Mouse (Mus musculus): ENCODE results near the gene Scn4a. TPM values are rescaled to one million over a fixed set of nuclear protein-coding genes. Genes with fewer than 3 reads are reported as not detected.
"Not testable (repeated sequence)": the region's sequence is repeated elsewhere in the genome, so short reads cannot be mapped to it uniquely, and the experiment has no call there.

The Scn4a gene
- polyA plus RNA-seq (2015; fragmentation: Nextera tagmentation; extraction: Ambion mirVana): 0.42 and 0.75 TPM in 2 replicates

- H3K4me1 ChIP-seq: peaks cover 18% of the 10 kb centered on the region
- WGBS: 73% methylated on average over 12 of the region's 12 CpGs
- no peaks in the 10 kb centered on the region for H3K36me3 ChIP-seq
- no peaks in the 10 kb centered on the region for H3K9me3 ChIP-seq (replicated peaks)
- ATAC-seq (replicated peaks; ENCODE audit: low FRiP score): no peak
- no peak within 1 kb of the TSS for H3K27ac ChIP-seq
- H3K9ac ChIP-seq: no peak within 1 kb of the TSS
- H3K27me3 ChIP-seq: no peaks in the 10 kb centered on the region
- H3K4me3 ChIP-seq (replicated peaks): no peak within 1 kb of the TSS
- no peak within 1 kb of the TSS for H3K4me2 ChIP-seq
Observed at GRCm38 (mm10) chr11:106353188-106353587, at the start of gene Scn4a. Scn4a (minus strand) TSS chr11:106353288.

- Histone ChIP-seq H3K9me3 (replicated peaks) (no peaks in the 10 kb centered on the region), H3K4me1 (no peaks in the 10 kb centered on the region), H3K27me3 (no peaks in the 10 kb centered on the region), H3K36me3 (peaks cover 48% of the 10 kb centered on the region), H3K4me2 (no peak overlapping the region), H3K4me3 (replicated peaks) (no peak overlapping the region), H3K9ac (no peak overlapping the region), H3K27ac (no peak overlapping the region)
- 88% methylated on average over 8 of the region's 8 CpGs for WGBS
- no peak for ATAC-seq (replicated peaks; ENCODE audit: low FRiP score)
Observed at GRCm38 (mm10) chr11:106398481-106398880, 45.4 kb upstream of the Scn4a start.

GRCm38 (mm10) chr11:106397656-106398055 is 44.6 kb upstream of the Scn4a start:
- no peak for ATAC-seq (replicated peaks; ENCODE audit: low FRiP score)
- Histone ChIP-seq H3K27ac (no peak overlapping the region), H3K4me1 (no peaks in the 10 kb centered on the region), H3K36me3 (peaks cover 40% of the 10 kb centered on the region), H3K4me3 (replicated peaks) (no peak overlapping the region), H3K9me3 (replicated peaks) (no peaks in the 10 kb centered on the region), H3K27me3 (no peaks in the 10 kb centered on the region), H3K4me2 (no peak overlapping the region), H3K9ac (no peak overlapping the region)
- 95% methylated on average over 3 of the region's 3 CpGs for WGBS

- not testable (repeated sequence) for H3K27me3 ChIP-seq; H3K4me3 ChIP-seq (replicated peaks); H3K4me2 ChIP-seq; H3K27ac ChIP-seq; H3K9me3 ChIP-seq (replicated peaks); H3K9ac ChIP-seq; ATAC-seq (replicated peaks; ENCODE audit: low FRiP score)
- 84% methylated on average over 2 of the region's 2 CpGs for WGBS
- H3K36me3 ChIP-seq: peaks cover 14% of the 10 kb centered on the region
- peaks cover 27% of the 10 kb centered on the region for H3K4me1 ChIP-seq
Observed at GRCm38 (mm10) chr11:106394055-106394454, 41.0 kb upstream of the Scn4a start.

- 50% methylated on average over 4 of the region's 4 CpGs for WGBS
- Histone ChIP-seq H3K36me3 (peaks cover 6% of the 10 kb centered on the region; the same call in 1 of the 2 replicates), H3K27ac (no peak overlapping the region), H3K4me3 (replicated peaks) (no peak overlapping the region), H3K9me3 (replicated peaks) (no peaks in the 10 kb centered on the region), H3K4me1 (peaks cover 30% of the 10 kb centered on the region), H3K4me2 (no peak overlapping the region), H3K9ac (no peak overlapping the region), H3K27me3 (no peaks in the 10 kb centered on the region)
- no peak for ATAC-seq (replicated peaks; ENCODE audit: low FRiP score)
Observed at GRCm38 (mm10) chr11:106393331-106393616, 40.2 kb upstream of the Scn4a start.

- Histone ChIP-seq H3K4me3 (replicated peaks) (no peak overlapping the region), H3K27me3 (no peaks in the 10 kb centered on the region), H3K4me2 (no peak overlapping the region), H3K9me3 (replicated peaks) (no peaks in the 10 kb centered on the region), H3K4me1 (peaks cover 30% of the 10 kb centered on the region), H3K36me3 (peaks cover 2% of the 10 kb centered on the region; the same call in 1 of the 2 replicates), H3K9ac (no peak overlapping the region), H3K27ac (no peak overlapping the region)
- no peak for ATAC-seq (replicated peaks; ENCODE audit: low FRiP score)
- 68% methylated on average over 7 of the region's 7 CpGs for WGBS
Observed at GRCm38 (mm10) chr11:106392597-106393330, 39.7 kb upstream of the Scn4a start.

GRCm38 (mm10) chr11:106391546-106392188 is 38.6 kb upstream of the Scn4a start:
- WGBS: 32% methylated on average over 6 of the region's 6 CpGs
- H3K27ac ChIP-seq: 0 out of 2 replicates have a peak overlapping the region, but pooled peaks have one; percentile 3

GRCm38 (mm10) chr11:106390757-106391156 is 37.7 kb upstream of the Scn4a start:
- H3K4me3 ChIP-seq (replicated peaks): no peak overlapping the region
- WGBS: 41% methylated on average over 3 of the region's 3 CpGs
- no peak for ATAC-seq (replicated peaks; ENCODE audit: low FRiP score)

More at GRCm38 (mm10) chr11:106391546-106392188, 38.6 kb upstream of the Scn4a start:
- H3K27me3 ChIP-seq: no peaks in the 10 kb centered on the region
- no peak overlapping the region for H3K4me3 ChIP-seq (replicated peaks)
- H3K9ac ChIP-seq: no peak overlapping the region
- H3K9me3 ChIP-seq (replicated peaks): no peaks in the 10 kb centered on the region
- H3K36me3 ChIP-seq: no peaks in the 10 kb centered on the region
- H3K4me2 ChIP-seq: no peak overlapping the region
- ATAC-seq (replicated peaks; ENCODE audit: low FRiP score): 0 out of 2 replicates have a peak, but pooled peaks have one; percentile 47
- H3K4me1 ChIP-seq: peaks cover 33% of the 10 kb centered on the region

GRCm38 (mm10) chr11:106389611-106390010 is 36.5 kb upstream of the Scn4a start:
- no peaks in the 10 kb centered on the region for H3K36me3 ChIP-seq
- 5% methylated on average over 3 of the region's 3 CpGs for WGBS
- peak overlapping the region; percentile 78 for H3K27ac ChIP-seq
- H3K9me3 ChIP-seq (replicated peaks): no peaks in the 10 kb centered on the region
- peak; percentile 53 for ATAC-seq (replicated peaks; ENCODE audit: low FRiP score)
- H3K4me1 ChIP-seq: peaks cover 33% of the 10 kb centered on the region
- no peak overlapping the region for H3K4me2 ChIP-seq
- H3K4me3 ChIP-seq (replicated peaks): no peak overlapping the region
- no peak overlapping the region for H3K9ac ChIP-seq
- H3K27me3 ChIP-seq: no peaks in the 10 kb centered on the region

More at GRCm38 (mm10) chr11:106390757-106391156, 37.7 kb upstream of the Scn4a start:
- peaks cover 33% of the 10 kb centered on the region for H3K4me1 ChIP-seq
- H3K27me3 ChIP-seq: no peaks in the 10 kb centered on the region
- H3K36me3 ChIP-seq: no peaks in the 10 kb centered on the region
- 0 out of 2 replicates have a peak overlapping the region, but pooled peaks have one; percentile 10 for H3K27ac ChIP-seq
- no peak overlapping the region for H3K4me2 ChIP-seq
- H3K9me3 ChIP-seq (replicated peaks): no peaks in the 10 kb centered on the region
- H3K9ac ChIP-seq: no peak overlapping the region

- H3K4me1 ChIP-seq: peaks cover 36% of the 10 kb centered on the region
- no peaks in the 10 kb centered on the region for H3K27me3 ChIP-seq
- H3K4me2 ChIP-seq: no peak within 1 kb of the TSS
- H3K9ac ChIP-seq: no peak within 1 kb of the TSS
- no peak within 1 kb of the TSS for H3K4me3 ChIP-seq (replicated peaks)
- H3K9me3 ChIP-seq (replicated peaks): no peaks in the 10 kb centered on the region
- no peak for ATAC-seq (replicated peaks; ENCODE audit: low FRiP score)
- peak within 1 kb of the TSS; percentile 75 for H3K27ac ChIP-seq
- WGBS: 78% methylated on average over 6 of the region's 6 CpGs
- H3K36me3 ChIP-seq: no peaks in the 10 kb centered on the region
Observed at GRCm38 (mm10) chr11:106387791-106388216, 34.7 kb upstream of the Scn4a start, which contains the start of gene Icam2. Icam2 (minus strand) TSS chr11:106388075.

GRCm38 (mm10) chr11:106387020-106387419 is 33.9 kb upstream of the Scn4a start:
- H3K4me2 ChIP-seq: no peak overlapping the region
- H3K4me1 ChIP-seq: peaks cover 41% of the 10 kb centered on the region
- H3K9me3 ChIP-seq (replicated peaks): no peaks in the 10 kb centered on the region
- H3K36me3 ChIP-seq: no peaks in the 10 kb centered on the region
- H3K27ac ChIP-seq: no peak overlapping the region
- no peak for ATAC-seq (replicated peaks; ENCODE audit: low FRiP score)
- no peaks in the 10 kb centered on the region for H3K27me3 ChIP-seq
- 67% methylated on average over 6 of the region's 6 CpGs for WGBS
- no peak overlapping the region for H3K4me3 ChIP-seq (replicated peaks)
- no peak overlapping the region for H3K9ac ChIP-seq

- H3K4me3 ChIP-seq (replicated peaks): no peak overlapping the region
- peaks cover 37% of the 10 kb centered on the region for H3K4me1 ChIP-seq
- H3K36me3 ChIP-seq: no peaks in the 10 kb centered on the region
- H3K9me3 ChIP-seq (replicated peaks): no peaks in the 10 kb centered on the region
- H3K27ac ChIP-seq: no peak overlapping the region
- no peak overlapping the region for H3K4me2 ChIP-seq
- 90% methylated on average over 3 of the region's 3 CpGs for WGBS
- H3K9ac ChIP-seq: no peak overlapping the region
- no peak for ATAC-seq (replicated peaks; ENCODE audit: low FRiP score)
- no peaks in the 10 kb centered on the region for H3K27me3 ChIP-seq
Observed at GRCm38 (mm10) chr11:106386409-106386808, 33.3 kb upstream of the Scn4a start.
